Mouse (Mus musculus): Measurements from ENCODE around the gene Plpp2.

The Plpp2 gene

DNA sequence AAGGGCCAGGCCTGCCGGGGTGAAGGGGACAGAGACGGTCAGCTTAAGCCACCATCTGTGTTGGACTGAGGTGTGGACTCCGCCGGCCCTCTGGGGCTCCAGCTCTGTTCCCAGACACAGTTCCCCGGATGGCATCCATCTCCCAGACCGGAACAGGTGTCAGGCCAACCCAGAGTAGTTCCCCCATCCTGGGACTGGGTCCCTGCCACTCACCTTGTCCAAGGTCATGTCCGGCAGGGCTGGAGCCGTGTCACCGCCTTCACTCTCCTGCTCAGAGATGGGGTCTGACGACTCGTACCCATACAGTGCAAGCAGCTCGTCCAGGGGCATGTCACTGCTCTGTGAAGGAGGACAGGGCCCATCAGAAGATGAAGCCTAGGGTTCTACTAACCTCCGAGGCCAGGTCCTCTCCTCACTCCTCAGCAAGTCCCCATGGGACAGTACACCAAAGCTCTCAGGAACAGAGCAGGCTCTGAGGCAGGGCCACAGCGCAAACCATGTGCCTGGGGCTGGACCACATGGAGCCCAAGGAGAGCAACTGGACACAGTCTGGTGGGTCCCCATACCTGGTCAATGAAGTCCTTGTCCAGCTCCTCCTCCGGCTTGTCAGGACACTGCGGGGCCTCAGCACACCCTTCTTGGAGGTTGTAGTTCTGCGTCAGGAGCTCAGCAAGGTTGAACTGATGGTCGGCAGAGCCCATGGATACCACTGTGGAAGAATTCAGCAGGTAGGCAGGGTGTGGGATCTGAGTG, 15.6 kb upstream of the Plpp2 start:
- DNase-seq = no peak

DNA sequence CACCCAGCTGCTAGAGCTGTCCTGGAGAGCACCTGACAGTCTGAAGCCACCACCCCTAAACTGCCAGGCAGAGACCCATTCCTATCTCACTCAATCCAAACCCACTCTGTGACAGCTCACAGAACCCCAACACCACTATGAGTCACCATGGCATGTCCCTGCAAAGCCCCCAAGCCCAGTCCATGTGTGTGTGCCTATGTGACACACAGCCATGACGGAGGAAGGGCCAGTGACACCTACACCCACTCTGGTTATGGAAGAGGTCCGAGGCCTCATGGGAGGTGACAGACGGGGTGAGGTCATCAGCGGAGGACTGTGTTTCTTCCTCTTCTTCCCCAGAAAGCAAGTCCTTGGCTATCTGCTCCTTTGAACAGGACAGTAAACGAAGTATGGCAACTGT, 14.9 kb upstream of the Plpp2 start:
- DNase-seq = no peak

DNA sequence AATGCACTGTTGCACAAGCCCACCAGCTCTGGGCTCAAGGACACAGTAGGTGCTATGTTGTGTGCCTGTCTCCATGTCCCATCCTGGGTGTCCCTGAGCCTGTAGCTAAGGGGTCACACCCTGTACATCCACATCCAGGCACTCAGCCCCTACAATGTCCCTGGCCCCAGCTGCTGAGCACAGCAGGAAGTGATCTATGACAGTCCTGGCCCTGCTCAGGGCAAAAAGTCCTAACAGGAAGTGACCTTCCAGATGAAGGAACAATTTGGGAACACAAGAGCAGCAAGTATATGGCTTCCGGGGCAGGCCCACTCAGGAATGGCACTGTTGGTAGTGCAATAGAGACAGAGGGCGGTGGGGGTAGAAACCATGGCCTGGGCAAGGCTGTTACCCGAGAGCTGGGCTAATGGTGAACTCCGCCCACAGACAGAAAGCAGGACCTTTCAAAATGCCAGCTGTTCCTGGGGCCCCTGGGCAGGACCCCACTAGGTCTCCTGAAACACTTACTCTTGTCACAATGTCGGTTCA, 13.6 kb upstream of the Plpp2 start:
- no peak for DNase-seq

DNA sequence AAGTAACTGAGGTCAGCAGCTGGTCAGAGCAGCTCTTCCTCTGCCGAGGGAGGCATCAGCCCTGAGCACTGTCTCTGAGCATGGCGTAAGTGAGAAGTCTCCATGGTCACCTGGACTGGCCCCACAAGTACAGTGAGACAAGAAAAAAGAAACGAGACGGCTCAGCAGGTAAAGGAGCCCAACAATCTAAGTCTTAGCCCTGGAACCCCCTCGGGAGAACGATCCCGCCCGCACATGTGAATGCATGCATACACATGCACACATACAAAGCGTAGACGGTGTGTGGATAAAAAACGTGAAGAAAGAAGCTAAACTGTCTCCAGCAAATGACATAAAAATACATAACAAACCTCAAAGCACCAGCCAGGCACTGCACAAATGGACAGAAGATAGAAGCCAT, 12.9 kb upstream of the Plpp2 start:
- no peak for DNase-seq

DNA sequence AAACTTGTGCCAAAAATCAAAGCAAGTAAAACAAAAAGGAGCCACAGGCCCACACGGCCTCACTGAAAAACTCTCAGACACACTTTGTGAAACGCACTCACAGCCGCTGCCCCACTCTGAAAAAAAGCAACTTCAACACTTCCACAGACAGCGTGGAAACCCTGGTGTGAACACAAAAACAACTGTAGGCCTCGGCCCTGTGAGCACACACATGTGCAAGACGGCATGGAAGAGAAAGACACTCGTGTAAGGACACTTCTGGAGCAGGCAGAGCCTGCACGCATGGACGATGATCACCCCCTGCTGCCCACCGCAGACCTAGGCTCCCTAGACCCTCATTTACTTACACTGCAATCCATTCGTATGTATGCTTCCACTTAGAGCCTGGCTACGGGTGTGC, 12.3 kb upstream of the Plpp2 start:
- no peak for DNase-seq

DNA sequence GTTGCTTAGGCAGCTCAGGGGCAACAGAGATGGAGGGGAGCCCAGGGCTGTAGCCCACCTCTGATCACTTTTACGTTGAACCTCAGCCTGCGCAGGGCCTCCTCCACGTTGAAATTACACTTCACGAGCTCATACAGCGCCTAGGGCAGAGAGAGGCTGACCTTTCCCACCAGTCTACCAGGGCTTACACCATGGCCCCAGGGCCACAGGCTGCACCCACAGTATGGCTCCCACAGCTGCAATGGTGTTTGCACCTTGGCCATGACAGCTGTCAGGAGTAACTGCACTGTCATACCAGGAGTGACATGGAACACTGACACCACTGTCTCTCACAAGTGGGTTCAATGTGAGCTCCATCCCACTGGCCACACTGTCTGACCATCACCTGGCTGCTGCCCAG, 11.0 kb upstream of the Plpp2 start:
- DNase-seq = no peak

DNA sequence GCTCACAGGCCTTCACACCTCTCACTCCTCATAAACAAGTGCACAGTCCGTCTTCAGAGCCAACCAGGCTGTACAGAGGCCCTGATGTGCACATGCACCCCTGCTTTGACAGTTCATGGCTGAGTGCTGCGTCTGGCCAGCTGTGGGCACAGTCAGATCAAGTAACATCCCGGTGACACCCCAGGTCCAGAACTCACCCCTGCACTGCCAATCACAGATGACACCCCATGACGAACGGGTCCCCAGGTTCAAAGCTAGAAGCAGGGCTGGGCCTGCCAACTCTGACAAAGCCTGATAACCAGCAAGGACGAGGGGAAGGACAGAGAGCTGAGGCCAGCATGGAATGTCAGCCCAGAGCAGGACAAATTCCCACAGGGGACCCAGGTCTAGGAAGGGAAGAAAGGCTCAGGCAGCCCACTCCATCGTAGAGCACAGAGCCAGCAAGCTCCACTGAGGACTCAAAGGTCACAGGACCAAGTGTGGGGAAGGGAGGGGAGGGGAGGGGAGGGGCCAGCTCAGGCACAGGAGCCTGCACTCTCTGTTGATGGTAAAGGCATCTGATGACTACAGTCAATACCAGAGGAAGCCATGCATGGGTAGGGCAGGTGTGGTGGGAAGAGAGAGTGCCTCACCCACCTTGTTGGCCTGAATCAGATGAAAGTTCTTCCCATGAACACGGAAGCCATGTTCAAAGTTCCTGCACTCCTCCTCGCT, 10.4 kb upstream of the Plpp2 start:
- no peak for DNase-seq

DNA sequence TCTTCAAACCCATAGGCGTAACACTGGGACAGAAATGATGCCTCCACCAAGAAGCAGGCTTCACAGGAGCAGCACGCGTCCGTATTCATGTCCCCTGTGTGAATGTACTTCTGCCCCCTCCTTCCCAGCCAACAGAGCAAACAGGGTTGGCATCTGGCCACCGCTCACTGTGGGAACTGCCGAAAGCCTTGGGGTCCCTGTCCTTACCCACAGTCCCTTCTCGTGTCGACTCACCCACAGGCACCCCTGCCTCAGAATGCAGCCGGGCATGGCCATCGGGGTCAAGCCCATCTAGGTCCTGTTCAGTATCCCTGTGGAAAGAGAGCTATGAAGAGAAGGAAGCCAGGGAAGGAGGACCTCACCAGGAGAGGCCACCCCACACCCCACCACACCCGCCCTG, 8.6 kb upstream of the Plpp2 start:
- DNase-seq = no peak

DNA sequence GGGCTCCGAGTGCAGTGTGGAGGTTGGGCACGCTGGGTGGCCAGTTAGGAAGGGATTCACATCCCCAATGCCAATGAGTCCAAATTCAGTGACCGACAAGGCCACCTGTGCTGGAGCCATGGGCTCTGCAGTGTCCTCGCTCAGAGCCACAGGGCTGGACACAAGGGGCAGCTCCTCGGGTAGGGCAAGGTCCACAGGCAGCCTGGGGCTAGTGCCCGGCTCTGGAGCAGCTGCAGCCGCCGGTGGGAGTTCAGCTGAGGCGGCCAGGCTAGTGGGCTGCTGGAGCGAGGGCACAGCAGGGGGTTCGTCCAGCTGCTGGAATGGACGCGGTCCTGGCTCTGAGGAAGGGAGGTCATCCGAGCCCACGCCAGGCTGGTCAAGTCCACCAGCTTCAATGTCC, 7.9 kb upstream of the Plpp2 start:
- no peak for DNase-seq

DNA sequence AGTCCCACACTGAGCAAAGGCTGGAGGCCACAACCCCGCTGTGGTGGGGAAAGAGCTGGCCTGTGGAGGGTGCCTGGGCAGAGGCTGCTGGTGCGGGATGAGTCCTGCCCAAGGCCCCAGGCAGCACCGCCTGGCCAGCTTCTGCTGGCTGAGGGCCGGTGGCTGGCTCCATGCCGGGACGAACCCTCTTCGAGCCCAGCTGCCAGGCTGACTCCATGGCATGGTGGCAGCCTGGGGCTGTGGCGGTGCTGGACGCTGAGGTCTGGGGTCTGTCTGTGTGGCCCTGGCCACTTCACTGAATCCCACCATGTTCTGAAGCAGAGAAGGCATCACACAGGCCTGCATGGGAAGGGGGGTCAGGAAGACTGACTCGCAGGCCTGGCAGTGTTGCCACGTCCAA, 7.2 kb upstream of the Plpp2 start:
- DNase-seq = no peak

DNA sequence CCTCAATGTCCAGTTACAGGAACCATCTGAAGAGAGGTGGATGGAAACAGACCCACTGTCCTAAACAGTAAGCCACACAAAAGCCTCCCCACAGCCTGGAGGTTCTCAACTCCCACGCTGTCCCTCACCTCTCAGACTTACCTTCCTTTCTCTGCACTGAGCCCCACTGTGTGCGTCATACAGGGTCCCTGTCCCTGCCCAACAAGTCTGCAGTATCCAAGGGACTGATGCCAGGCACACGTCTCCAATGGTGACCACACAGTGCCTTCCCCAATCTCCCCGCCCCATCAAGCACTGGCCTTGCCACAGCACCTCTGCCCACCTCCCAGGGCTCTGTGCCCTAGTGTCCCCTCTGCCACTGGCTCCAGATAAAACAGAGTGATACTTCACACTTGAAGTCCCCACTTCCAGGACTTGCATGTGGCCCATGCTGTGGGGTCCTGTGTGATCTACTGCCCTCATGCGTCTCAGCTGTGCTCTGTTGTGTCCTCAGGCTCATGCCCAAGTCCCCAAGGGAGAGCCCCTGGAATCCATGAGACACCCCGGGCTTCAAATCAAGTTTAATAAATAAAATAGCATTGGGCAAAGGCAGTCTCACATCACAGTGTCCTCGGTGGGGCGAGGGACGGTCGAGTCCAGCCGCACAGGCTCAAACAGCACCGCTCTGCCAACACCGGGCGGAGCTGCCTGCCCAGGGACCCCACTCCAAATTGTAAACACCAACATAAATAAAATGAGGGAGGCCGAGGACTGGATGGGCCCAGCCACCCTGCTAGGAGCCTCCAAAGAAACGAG, 6.3 kb upstream of the Plpp2 start:
- DNase-seq = no peak

DNA sequence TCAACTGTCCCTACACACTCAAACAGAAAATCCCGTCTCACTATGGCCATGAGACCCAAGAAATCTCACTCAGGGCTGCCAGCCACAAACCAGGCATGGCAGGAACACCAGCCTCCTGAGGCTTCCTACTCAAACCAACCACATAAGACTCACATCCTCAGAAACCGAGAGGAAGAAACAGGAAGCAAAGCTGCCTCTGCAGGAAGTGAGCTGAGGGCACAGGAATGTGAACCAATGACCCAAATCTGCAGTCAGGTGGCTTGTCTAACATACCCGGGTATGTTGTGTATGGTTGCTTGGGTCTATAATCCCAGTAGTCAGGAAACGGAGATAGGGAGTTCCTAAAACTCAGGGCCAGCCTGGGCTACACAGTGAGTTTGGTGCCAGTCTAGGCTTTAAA, 5.3 kb upstream of the Plpp2 start:
- DNase-seq = no peak

DNA sequence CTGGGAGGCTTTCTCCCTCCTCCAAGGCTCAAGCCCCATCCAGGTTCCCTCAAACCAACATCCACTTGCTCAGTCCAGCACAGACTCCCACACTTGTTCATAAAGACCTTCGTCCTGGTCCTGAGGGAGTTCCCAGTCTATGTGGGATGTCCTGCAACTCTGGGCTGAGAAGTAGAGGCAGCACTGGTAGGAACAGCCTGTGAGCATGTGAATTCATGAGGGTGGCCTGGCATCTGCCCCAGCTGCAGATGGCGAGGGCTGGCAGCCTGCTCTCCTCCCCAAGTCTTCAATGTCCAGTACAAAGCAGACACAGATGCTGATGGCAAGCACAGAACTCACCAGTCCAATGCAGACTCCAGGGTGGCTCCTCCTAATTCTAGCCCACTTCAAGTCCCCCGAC, 4.7 kb upstream of the Plpp2 start:
- DNase-seq = no peak

DNA sequence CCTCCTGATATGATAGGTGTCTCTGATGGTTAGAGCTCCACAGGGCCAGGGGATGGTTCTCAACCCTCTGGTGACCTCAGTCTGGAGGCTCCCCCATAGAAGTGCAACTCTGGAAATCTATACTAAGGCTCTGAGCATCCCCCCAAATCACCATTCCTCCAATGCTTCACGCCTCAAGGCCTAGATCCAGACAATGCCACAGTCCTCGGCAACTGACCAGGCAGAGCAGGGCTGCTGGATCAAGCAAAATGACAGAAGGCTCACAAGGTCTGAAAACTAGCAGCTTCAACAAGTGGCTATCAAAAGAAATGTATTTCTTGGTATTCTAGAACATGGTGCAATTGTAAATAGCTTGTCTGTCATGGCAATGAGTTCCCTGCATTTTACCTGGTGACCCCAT, 4.2 kb upstream of the Plpp2 start:
- DNase-seq = no peak

DNA sequence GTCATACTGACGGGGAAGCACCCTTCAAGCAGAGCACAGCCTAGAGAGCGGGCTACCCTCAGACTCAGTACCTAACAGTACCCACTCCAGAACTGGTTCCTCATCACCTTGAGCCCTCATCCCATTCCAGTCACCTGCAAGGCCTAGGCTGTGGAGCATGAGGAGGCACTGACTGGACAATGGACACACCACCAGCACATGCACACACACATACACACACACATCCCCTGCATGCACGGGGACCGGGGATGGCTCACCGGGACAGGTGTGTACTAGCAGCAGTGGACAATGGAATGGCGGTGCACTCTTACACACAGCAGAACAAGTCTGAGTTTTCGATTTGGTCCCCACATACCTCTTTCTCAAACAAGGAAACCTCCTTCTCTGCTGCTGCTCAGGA, 3.7 kb upstream of the Plpp2 start:
- no peak for DNase-seq

DNA sequence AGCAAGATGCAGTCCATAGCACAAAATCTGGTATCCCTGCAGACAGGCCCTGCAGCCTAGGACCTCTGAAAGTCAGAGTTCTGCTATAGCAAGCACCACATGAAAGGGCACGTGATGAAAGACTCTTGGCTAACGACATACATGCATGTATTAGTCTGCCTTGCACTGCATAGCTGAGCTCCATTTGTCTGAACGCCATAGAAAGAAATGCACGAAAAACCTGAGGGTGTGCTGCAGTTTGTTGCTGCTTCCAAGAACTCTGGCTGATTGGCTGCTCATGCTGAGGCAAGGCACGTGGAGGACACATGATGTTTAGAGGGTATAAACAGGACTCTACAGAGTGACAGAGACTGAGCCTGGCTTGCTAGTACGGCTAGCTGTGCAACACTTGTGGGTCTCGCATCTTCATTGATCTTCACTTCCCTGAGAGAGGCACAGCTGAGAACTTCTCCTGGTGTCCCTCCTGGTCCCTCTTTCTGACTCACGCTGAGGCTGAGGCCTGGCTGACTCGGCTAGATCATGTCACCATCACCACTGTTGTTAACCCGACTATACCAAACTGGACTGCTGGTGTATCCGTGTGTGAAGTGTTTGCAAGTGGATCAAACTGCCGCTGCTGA, 3.0 kb upstream of the Plpp2 start:
- DNase-seq = no peak

DNA sequence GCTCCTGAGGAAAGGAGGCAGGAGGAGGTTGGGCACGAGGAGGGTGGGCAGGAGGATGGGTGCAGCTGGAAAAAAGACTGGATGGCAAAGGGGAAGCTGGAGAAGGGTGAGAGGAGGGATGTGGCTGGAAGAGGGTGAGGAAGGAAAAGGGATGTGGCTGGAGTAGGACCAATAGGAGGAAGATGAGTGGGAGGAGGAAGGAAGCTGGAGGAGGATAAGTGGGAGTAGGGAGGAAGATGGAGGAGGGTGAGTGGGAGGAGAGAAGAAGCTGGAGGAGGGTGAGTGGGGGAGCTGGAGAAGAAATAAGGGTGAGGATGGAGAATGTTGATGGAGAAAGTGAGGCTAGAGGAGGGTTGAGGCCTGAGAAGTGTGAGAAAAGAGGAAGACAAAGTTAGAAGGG, 1.8 kb upstream of the Plpp2 start:
- no peak for DNase-seq

DNA sequence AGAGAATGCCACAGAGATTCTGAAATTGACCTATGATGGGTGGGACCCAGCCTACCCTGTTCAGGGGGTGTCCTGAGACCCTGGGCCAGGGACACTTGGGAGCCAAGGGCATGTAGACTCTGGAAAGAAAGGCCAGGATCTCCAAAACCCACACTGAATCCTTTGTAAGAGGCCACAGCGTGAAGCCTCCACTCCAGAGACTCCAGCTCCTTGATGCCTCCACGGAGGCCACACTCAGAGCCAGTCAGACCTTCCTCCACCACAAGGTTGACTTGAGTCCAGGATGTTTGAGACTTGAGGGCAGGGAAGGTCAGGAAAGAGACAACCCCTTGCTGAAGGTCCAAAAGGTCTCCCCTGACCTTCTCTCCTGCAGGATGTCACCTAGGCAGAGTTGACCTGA, 830 bp upstream of the Plpp2 start:
- no peak for DNase-seq

DNA sequence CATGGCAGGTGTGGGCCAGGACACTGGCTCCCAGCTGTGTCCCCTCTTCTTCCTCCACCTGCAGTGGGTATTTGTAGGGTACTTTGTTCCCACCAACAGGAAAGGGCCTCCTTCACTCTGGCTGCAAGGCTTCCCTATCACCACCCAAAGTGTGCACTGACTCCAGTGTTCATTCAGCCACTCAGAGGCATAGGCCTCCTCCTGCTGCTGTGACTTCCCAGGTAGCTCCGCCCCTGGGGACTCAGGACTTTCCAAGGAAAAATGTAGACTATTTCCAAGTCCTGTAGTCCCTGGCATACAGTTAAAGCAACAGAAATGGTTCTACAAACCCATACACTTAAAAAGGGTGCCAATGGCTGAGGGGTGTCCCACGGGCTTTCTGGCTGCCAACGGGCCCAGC, 918 bp downstream of the Plpp2 start:
- no peak for DNase-seq

DNA sequence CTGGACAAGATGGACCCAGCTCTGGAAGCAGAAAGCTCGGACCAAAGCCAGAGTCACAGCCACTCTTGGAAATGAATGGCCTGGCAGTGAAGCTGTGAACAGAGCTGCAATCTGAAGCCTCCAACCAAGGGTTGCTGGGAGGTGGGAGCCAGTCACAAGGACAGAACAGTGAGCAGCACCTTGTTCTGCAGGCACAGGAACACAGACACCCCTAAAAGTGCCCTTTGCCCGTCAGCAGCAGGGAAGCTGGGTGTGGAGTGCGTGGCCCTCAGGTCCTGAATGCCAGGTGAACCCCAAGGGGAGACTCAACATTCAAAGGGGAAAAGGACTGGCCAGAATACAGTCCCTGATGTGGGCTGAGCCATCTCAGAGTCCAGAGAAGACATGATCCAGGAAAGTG, 2.0 kb downstream of the Plpp2 start:
- no peak for DNase-seq

DNA sequence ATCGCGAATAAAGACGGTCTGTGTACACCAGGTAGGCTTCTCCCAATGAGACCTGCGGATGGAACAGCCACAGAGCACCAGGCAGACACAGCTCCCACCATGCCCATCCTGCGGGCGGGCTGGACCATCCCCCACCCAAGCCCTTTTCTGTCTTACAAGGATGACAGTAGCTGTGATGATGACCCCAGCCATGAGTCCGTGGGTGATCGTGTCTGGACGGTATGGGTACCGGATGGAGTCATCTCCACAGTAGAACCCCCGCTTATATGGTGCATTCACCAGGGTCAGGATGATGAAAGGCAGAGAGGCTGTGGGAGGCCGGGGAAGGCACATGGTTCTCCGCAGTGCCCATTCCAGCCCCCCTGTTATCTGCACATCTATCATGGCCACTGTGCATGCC, 2.9 kb downstream of the Plpp2 start:
- no peak for DNase-seq

DNA sequence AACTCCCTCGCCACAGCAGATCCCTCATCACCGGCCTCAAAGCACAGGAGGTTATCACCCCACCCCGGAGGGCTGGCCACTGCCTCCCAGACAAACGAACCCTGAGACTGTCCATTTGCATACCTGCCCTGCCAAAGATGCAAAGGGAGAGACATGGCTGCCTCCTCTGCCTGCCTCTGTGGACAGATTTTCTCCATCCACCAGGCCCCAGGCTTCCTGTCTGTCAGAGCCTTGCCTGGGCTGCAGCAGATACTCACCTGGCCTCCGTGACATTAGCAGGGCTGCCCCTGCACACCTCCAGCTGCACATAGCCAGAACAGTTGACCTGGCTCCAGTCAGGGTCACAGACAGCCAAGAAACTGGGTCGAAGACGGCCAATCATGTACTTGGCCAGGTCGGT, 3.4 kb downstream of the Plpp2 start:
- no peak for DNase-seq

DNA sequence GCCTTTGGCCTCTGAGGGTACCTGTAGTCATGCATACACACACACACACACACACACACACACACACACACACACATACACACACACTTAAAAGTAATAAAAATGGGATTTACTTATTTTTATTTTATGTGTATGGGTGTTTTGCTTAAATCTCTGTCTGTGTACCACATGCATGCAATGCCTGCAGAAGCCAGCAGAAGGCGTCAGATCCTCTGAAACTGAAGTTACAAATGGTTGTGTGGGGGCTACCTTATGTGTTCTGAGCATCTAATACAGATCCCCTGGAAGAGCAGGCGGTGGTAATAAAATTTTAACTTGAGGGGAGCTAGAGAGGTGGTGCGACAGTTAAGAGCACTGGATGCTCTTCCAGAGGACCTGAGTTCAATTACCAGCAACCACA, 5.5 kb downstream of the Plpp2 start:
- DNase-seq = no peak

DNA sequence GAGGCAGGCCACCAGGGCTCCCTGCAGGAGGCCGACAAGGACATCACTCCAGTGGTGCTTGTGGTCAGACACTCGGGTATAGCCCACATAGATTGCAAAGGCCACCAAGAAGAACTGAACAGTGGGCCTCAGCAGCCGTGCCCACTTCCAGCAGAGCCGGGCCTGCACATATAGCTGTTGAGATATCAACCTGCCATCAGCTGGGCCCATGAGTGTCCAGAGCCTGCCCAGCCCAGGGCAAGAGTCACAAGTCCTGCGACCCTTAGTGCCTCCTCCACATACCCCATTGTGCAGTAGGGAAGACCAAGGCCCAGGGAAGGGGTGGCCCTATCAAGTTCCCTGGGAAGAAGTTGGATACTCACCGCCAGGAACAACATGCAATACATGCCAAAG, 6.1 kb downstream of the Plpp2 start:
- no peak for DNase-seq

All from cerebellum, adult 11 months (tissue).